Mouse (Mus musculus) intestine, embryonic 14.5 days (tissue): ENCODE results near the gene 1700008O03Rik. TPM values are rescaled to one million over a fixed set of nuclear protein-coding genes. Genes with fewer than 3 reads are reported as not detected.
A peak's percentile ranks its signal among the peaks of the same experiment; 100 is the strongest.

Experiments used
- ATAC-seq: fragments of 200-750 bp; cut with Nextera tagmentation; replicated peaks from 2 replicates; pipeline ENCODE4 v1.8.0; 2017; ENCODE audit warnings: low read depth, moderate number of reproducible peaks, moderate TSS enrichment, moderate library complexity; ENCODE audit not compliant: low FRiP score, low TSS enrichment
- DNase-seq: peaks from one replicate; pipeline ENCODE4 v3.0.0-alpha.2; 2018; ENCODE audit warnings: low spot score
- H3K27ac ChIP-seq: fragments of 300-500 bp; sonication (generic); 2 replicates; pipeline ENCODE4 v1.5.1; 2014; ENCODE audit warnings: low read depth, mild to moderate bottlenecking, control low read depth
- H3K27me3 ChIP-seq: fragments of 300-500 bp; sonication (generic); replicated peaks from 2 replicates; pipeline ENCODE4 v1.6.1; 2014; ENCODE audit warnings: low read length, control low read depth; ENCODE audit not compliant: control insufficient read depth, insufficient read depth
- H3K36me3 ChIP-seq: fragments of 300-500 bp; sonication (generic); 2 replicates; pipeline ENCODE4 v1.6.1; 2014; ENCODE audit warnings: low read length, control low read depth; ENCODE audit not compliant: control insufficient read depth, insufficient read depth
- H3K4me1 ChIP-seq: fragments of 300-500 bp; sonication (generic); replicated peaks from 2 replicates; pipeline ENCODE4 v1.6.1; 2014; ENCODE audit warnings: low read length, control low read depth, mixed read lengths; ENCODE audit not compliant: control insufficient read depth, insufficient read depth
- H3K4me2 ChIP-seq: fragments of 300-500 bp; sonication (generic); 2 replicates; pipeline ENCODE4 v1.6.1; 2014; ENCODE audit warnings: low read length
- H3K4me3 ChIP-seq: fragments of 300-500 bp; sonication (generic); 2 replicates; pipeline ENCODE4 v1.5.1; 2014; ENCODE audit warnings: low read depth, low read length, control low read depth, mixed read lengths
- H3K9ac ChIP-seq: fragments of 300-500 bp; sonication (generic); 2 replicates; pipeline ENCODE4 v1.6.1; 2014; ENCODE audit warnings: mild to moderate bottlenecking, low read length
- H3K9me3 ChIP-seq: fragments of 300-500 bp; sonication (generic); 2 replicates; pipeline ENCODE4 v1.6.1; 2016; ENCODE audit warnings: low read length, control low read depth; ENCODE audit not compliant: control insufficient read depth
- WGBS: fragments of 180-500 bp; shearing (Covaris S2); extraction: QIAGEN DNeasy Blood & Tissue Kit; methylation state at CpG from one replicate; pipeline ENCODE4 v1.1.7; 2014; 5-methylcytosine and 5-hydroxymethylcytosine counted together
- polyA plus RNA-seq: library from polyadenylated mRNA; unstranded; fragments of >200 nt; fragmentation: Nextera tagmentation; extraction: Ambion mirVana; gene quantifications from 2 replicates; pipeline ENCODE4 v1.2.1, GENCODE M21; 2014

1700008O03Rik gene
- polyA plus RNA-seq, 1 experiment from 2014 or later, result 1.5 TPM

GRCm38 (mm10) chr7:44373460-44373859, 12.2 kb downstream of the 1700008O03Rik start:
- 11% methylated on average over 7 of the region's 7 CpGs for WGBS
- Histone ChIP-seq H3K4me1 (peaks cover 6% of the 10 kb centered on the region), H3K4me2 (peak overlapping the region; percentile 71), H3K4me3 (peak overlapping the region; percentile 64), H3K27ac (no peak overlapping the region), H3K9ac (no peak overlapping the region), H3K27me3 (no peaks in the 10 kb centered on the region; the same call in 1 of the 2 replicates), H3K36me3 (no peaks in the 10 kb centered on the region), H3K9me3 (no peaks in the 10 kb centered on the region)
- ATAC-seq (no peak), DNase-seq (no peak)

- no peaks in the 10 kb centered on the region for H3K27me3 ChIP-seq
- no peak for ATAC-seq
- no peak overlapping the region for H3K27ac ChIP-seq
- no peaks in the 10 kb centered on the region for H3K36me3 ChIP-seq
- DNase-seq, result no peak
- 85% methylated on average over 8 of the region's 8 CpGs for WGBS
- H3K4me1 ChIP-seq, result peaks cover 6% of the 10 kb centered on the region
- no peak overlapping the region for H3K4me2 ChIP-seq
- H3K9ac ChIP-seq, result no peak overlapping the region
- no peaks in the 10 kb centered on the region for H3K9me3 ChIP-seq
- no peak overlapping the region for H3K4me3 ChIP-seq
Observed at GRCm38 (mm10) chr7:44372678-44373077, 12.9 kb downstream of the 1700008O03Rik start.

- H3K4me2 ChIP-seq, result peak overlapping the region; percentile 70
- no peak overlapping the region for H3K9ac ChIP-seq
- H3K36me3 ChIP-seq, result no peaks in the 10 kb centered on the region
- ATAC-seq (peak; percentile 1; the same call in 1 of the 2 replicates), DNase-seq (peak; percentile 54)
- H3K4me1 ChIP-seq, result peaks cover 26% of the 10 kb centered on the region
- no peaks in the 10 kb centered on the region for H3K9me3 ChIP-seq
- peaks cover 37% of the 10 kb centered on the region for H3K27me3 ChIP-seq
- no peak overlapping the region for H3K27ac ChIP-seq
- WGBS, result 9% methylated on average over 21 of the region's 21 CpGs
- peak overlapping the region; percentile 42; the same call in 1 of the 2 replicates for H3K4me3 ChIP-seq
Observed at GRCm38 (mm10) chr7:44360792-44361301, 24.8 kb downstream of the 1700008O03Rik start.

- Histone ChIP-seq H3K9me3 (no peaks in the 10 kb centered on the region), H3K4me1 (peaks cover 26% of the 10 kb centered on the region), H3K4me2 (peak overlapping the region; percentile 70), H3K27me3 (peaks cover 45% of the 10 kb centered on the region), H3K27ac (peak overlapping the region; percentile 22; the same call in 1 of the 2 replicates), H3K36me3 (no peaks in the 10 kb centered on the region), H3K4me3 (peak overlapping the region; percentile 42), H3K9ac (peak overlapping the region; percentile 34)
- peak; percentile 97 for DNase-seq
- ATAC-seq, result peak; percentile 66
- under 1% methylated on average over 54 of the region's 54 CpGs for WGBS
Observed at GRCm38 (mm10) chr7:44359908-44360672, 25.5 kb downstream of the 1700008O03Rik start.

- 5% methylated on average over 25 of the region's 26 CpGs for WGBS
- H3K9me3 ChIP-seq, result no peaks in the 10 kb centered on the region
- H3K9ac ChIP-seq, result peak overlapping the region; percentile 34
- peaks cover 26% of the 10 kb centered on the region for H3K4me1 ChIP-seq
- H3K4me3 ChIP-seq, result peak overlapping the region; percentile 42
- no peaks in the 10 kb centered on the region for H3K36me3 ChIP-seq
- H3K27ac ChIP-seq, result peak overlapping the region; percentile 22; the same call in 1 of the 2 replicates
- DNase-seq (no peak), ATAC-seq (0 out of 2 replicates have a peak, but pooled peaks have one; percentile 7)
- H3K4me2 ChIP-seq, result peak overlapping the region; percentile 70
- H3K27me3 ChIP-seq, result peaks cover 55% of the 10 kb centered on the region
Observed at GRCm38 (mm10) chr7:44358886-44359654, 26.6 kb downstream of the 1700008O03Rik start.

- Histone ChIP-seq H3K9ac (no peak overlapping the region), H3K9me3 (no peaks in the 10 kb centered on the region), H3K36me3 (no peaks in the 10 kb centered on the region), H3K27me3 (peaks cover 66% of the 10 kb centered on the region), H3K27ac (no peak overlapping the region), H3K4me2 (peak overlapping the region; percentile 46), H3K4me1 (peaks cover 36% of the 10 kb centered on the region), H3K4me3 (0 out of 2 replicates have a peak overlapping the region, but pooled peaks have one; percentile 8)
- 20% methylated on average over 5 of the region's 5 CpGs for WGBS
- ATAC-seq (no peak), DNase-seq (no peak)
Observed at GRCm38 (mm10) chr7:44358012-44358411, 27.6 kb downstream of the 1700008O03Rik start.

GRCm38 (mm10) chr7:44357531-44357930, 28.1 kb downstream of the 1700008O03Rik start:
- Histone ChIP-seq H3K27me3 (peaks cover 71% of the 10 kb centered on the region), H3K4me2 (peak overlapping the region; percentile 46), H3K9ac (no peak overlapping the region), H3K4me1 (peaks cover 41% of the 10 kb centered on the region), H3K36me3 (no peaks in the 10 kb centered on the region), H3K9me3 (no peaks in the 10 kb centered on the region), H3K4me3 (peak overlapping the region; percentile 18; the same call in 1 of the 2 replicates), H3K27ac (no peak overlapping the region)
- 19% methylated on average over 10 of the region's 10 CpGs for WGBS
- DNase-seq (no peak), ATAC-seq (no peak)
